Mouse (Mus musculus) cerebellum, adult 11 months (tissue): ENCODE measurements around the gene Mrpl19.

Source experiments
- DNase-seq: peaks from one replicate; pipeline ENCODE4 v3.0.0; 2022

The Mrpl19 gene

DNA sequence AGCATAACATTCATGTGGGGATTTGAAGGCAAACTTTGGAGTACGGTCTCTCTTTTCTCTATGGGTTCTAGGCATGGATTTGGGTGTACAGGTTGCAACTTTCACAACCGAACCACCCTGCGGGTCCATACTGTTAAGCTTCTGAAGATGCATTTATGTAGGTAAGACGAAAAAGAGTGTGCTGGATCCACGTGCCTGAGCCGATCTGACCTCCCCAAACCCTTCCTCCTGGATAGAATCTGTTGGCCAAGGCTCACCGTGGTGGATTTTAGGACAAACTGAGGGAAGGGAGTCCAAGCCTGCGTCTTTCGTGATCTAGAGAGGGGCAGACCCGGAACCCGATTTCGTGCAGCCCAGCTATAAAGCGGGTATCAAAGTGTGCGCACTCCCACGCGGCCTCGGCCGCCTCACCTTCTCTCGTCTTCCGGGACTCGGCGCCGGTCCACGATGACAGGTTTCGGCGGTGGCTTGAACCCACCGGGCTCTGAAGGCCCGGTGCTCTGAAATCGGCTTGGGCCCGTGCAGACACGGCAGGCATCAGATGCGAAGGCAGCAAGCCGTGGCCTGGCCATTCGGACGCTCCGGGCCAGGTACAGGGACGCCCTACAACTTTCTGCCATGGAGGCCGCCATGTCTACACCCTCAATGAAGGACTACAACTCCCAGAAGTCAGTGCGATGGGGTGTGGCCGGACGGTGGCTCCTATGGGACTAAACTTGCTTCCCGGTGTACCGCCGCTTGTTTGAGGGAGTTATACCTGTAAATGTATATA, at the start of gene Mrpl19:
Gene Mrpl19 (minus strand): TSS at position 663 of the 772 bp plus-strand sequence.
- peak; percentile 89 for DNase-seq

DNA sequence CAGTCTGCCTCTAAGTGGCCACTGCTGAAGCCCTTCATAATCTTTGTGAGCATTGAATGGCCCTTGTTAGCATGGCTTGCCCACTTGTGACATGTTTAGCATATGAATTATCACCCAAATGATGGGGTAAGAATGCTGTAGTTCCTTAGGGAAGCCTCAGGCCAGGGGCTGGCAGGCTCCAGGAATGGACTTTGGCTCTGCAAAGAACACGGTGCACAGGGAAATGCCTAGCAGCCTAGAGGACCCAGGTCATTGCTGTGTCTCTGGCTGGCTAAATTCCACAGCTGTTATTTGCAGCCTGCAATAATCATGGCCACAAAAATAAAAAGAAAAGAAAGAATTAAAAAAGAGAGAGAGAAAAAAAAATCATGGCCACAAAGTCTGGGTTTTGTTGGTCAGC, 46.6 kb upstream of the Mrpl19 start:
- no peak for DNase-seq

DNA sequence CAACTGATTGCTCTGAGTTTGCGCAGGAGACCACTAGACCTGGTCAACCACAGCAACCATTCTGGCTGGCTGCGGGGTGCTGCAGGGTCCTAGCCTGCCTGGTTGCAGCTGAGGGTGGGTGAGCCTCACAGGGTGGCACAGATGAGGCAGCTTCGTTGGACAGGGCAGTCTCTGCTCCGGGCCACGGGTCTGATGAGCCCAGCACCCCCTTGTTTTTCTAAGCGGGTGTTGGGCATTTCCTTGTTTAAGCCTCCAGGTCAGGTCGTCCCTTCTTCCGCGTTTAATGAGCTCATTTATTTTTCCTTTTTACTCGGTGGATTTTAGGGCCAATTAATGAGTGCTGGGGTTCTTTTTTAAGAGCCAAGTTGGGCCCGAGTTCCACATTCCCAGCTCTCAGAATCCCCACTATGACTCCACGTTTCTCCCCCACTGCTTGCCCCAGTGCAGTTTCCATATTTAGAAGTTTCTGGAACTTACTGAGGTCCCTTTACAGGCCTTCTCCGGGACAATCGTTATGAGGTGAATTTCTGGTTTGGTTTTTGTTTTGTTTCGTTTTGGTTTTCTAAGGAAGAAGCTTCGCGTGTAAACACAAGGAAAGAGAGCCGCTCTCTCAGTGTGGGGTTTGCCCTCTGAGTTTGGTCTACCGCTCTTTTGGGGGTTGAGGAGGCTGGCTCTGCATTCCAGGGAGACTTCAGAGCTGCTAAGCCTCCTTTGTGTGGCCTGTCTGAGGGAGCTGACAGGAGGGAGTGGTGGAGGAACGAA, 24.5 kb upstream of the Mrpl19 start:
- no peak for DNase-seq

DNA sequence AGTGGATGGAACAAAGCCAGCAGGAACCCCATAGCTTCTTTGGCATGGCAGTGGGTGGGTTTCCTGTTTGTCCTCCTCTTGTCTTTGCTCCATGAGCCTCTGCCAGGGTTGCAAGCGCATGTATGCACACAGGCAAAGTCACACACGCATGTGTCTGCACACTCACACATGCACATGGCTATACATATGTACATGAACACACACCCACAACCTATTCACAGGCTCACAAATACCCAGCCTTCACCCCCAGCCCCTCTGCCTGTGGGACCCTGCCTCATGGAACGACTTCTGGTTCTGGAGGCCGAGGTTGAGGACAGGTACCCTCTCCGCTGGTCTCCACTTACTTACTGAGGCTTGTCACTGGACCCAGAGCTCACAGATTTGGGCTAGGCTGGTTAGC, 22.6 kb upstream of the Mrpl19 start:
- DNase-seq: no peak

DNA sequence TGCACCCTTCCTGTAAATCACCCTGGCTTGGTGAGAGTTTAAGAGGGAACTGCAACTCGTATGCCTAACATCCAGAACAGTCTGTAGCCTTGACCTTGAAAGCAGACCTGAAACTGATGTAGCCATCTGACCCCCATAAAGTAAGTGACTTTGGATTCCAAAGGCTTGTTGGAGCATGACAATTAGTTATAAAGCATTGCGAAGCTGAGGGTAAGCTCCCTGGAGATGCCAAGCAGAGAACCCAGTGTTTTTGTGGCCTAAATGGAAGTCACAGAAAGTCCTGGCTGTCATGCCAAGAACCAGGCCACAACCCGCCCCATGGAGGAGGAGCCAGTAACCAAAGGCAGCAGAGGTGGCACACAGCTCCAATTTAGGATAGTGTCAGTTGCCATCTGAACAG, 21.8 kb upstream of the Mrpl19 start:
- DNase-seq: peak; percentile 22

DNA sequence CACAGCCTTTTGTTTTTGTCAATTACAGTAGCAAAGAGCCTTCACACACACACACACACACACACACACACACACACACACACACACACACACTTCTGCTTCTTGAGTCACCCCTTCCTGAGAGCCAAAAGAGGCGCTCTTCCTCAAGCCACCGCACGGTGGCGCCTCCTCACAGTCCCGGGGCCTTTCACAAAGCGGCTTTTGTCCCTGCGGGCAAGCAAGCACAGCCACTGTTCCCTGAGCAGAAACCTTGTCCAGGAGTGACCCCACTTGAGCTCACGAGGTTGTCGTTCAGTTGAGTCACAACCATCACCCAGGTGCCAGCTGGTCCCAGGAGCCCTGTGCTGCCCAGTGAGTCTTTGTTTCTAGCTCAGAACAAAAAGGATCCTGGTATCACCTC, 21.3 kb upstream of the Mrpl19 start:
- peak; percentile 45 for DNase-seq

DNA sequence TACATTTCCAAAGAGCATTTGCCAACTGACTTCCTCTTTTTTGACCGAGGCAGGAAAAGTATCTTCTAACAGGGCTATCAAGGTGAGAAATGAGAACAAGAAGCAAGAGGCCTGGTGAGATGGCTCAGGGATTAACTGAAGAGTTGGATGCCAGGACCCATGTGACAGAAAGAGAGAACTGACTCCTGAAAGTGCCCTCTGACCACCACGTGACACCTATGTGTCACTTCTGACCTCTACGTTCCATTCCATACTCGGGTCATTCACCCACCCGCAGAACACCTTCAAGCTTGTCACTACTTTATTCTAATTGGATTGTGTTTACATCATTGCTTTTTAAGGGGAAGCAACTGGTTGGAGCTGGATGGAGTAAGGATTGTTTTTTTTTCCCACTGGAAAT, 20.8 kb upstream of the Mrpl19 start:
- DNase-seq: no peak

DNA sequence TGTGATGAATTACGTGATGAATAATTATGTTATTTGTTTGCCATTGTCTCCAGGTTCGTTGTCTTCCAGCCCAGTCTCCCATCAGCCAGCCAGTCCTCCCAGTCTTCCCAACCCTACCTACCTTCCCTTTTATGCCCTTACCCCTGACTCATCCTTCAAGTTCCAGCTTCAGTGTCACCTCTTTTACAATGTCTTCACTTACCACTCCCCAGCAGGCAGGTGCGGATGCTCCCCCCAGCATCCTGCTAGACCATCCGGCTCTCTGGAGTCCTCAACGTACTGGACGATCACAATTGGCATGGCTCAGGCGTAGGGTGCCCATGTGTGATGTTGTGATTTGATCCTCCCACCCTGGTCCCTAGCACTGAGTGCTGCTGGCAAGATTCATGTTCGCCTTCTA, 20.4 kb upstream of the Mrpl19 start:
- no peak for DNase-seq

DNA sequence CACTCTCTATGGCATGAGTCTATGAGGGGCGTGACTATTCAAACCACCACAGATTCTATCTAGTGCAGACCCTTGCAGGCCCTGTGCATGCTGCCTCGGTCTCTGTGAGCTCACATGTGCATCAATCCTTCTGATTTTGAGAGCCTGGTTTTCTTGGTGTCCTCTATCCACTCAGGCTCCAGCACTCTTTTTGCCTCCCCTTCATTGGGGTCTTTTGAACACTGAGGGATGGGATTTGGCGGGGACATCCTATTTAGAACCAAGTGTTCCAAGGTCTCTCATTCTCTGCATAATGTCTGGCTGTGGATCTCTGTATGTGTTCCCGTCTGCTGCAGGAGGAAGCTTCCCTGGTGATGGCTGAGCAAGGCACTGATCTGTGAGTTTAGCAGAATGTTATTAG, 13.5 kb upstream of the Mrpl19 start:
- no peak for DNase-seq

DNA sequence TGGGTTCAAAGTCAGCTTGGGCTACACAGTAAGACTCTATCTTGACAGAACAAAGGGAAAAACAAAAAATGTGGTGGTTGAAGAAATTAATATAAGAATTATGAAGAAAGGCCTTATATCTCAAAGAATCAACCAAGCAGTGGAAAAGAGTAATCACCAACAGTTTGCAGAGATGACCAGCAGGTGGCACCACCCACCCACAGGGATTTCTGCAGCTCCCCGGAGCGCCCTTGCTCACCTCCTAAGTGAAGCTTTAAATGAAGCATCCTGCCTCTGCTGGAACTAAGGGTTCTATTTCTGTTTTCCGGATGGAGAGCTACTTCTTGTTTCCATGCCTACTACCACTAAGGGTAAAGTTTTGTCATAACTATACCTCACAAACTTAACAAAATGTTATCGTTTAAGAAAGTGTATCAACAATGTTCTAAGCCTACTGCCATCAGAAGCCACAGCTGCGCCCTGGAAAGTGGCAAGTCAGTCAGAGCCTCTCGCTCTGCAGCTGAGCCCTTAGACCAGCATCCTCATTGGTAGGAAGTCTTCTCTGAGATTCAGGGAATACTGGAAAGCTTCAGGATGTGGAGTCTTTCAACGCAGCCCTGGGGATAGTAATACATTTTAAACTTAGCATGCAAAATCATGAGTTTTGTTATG, 10.3 kb upstream of the Mrpl19 start:
- peak; percentile 23 for DNase-seq

DNA sequence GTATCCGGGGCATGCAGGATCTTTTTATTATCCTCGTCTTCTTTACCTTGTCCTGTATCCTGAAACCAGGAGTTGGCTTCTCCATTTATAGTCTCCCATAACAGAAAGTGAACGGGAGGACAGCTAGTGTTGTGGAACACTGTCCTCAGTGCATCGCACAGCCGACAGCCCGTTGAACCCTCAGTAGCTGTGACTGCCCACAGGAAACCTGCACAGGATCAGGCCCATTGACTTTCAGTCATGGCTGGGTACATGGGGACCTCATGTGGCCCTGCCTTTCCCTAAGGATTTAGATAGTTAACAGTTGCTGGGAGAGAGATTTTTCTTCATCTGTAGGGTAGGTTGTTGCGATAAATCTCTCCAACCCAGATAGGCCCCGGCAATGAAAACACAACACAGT, 6.8 kb upstream of the Mrpl19 start:
- no peak for DNase-seq

DNA sequence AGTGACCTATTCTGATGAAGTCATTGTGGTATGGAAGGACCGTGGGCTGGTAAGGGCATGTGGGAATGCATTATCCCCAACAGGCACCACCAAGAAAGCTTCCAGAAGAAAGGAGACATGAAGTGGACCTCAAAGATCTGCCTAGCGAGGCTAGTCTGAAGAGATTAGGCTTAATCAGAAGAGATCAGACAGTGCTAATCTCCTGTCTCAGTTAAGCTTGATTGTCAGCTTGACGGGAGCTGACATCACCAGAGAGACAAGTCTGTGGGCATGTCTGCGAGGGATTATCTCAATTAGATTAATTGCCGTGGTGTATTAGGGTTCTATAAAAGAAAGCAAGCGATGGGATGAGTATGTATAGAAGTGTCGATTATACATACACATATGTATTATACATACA, 5.4 kb upstream of the Mrpl19 start:
- no peak for DNase-seq

DNA sequence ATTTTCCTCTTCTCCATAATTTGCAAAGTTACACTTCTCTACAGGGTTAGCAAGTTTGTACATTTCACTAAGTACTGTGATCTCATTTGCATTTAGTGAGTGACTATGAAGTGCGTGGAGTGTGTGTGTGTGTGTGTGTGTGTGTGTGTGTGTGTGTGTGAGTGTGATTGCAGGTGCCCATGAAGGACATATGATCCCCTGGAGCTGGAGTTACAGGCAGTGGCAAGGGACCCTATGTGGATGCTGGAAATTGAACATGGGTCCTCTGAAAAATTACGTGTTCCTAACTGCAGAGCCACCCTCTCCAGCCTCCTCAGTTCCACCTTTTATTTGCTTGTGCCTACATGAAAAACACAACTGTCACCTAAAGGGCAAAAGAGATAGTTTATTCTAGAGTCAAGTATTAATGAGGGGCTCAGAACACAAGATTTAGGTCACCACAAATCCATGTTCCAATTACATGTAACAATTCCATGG, 348 bp upstream of the Mrpl19 start:
- DNase-seq: no peak

DNA sequence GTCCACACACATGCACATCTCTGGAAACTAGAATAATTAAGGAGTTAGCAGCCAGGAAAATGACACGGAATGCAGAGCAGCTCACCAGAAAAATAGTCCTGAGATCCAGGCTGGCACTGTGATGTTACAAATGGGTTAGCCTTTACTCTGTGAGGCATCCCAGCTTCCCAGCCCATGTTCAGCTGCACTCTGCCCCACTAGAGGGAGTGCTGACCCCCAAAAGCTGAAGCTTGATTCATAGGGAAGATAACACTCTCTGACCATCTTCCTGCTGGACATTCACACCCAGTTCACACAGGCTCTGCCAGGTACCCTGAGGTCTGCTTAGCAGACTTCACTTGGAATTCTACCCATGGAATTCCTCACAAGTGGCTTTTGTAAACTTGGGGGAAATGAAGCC, 5.5 kb downstream of the Mrpl19 start:
- DNase-seq: no peak

DNA sequence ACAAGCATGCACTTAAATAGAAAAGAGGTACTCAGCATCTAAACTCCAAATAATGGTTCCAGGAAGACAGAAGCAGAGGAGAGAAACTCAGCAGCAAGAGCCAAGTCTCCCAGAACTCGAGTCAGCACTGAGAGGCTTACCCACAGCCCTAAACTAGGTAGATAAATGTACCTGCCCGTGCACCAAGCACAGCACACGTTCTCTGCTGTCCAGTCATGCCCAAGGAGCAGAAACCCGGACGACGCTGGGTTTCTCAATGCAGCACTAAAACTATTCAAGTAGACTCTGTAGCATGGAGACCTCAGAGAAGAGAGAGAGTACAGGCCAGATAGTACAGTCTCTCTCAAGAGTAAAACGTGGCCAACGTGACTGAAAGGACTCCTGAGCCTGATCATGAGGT, 5.9 kb downstream of the Mrpl19 start:
- DNase-seq: no peak

DNA sequence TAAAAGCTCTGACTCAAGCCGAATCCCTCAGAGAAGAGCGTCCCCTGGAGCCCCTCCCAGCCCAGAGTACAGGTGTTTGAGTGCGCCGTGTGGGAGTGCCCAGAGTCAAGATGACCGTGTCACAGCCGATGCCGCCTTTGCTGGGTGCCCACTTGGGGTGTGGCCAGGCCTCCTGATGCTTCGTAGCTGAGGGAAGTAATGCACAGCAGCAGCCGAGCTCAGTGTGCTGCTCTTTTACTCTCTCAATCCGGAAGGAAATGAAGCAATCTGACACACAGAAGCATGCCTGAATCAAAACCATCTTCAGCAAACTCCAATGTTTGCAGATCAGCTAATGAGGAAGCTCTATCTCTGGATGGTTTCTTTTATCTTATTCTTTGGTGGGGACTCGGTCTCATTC, 7.8 kb downstream of the Mrpl19 start:
- no peak for DNase-seq

DNA sequence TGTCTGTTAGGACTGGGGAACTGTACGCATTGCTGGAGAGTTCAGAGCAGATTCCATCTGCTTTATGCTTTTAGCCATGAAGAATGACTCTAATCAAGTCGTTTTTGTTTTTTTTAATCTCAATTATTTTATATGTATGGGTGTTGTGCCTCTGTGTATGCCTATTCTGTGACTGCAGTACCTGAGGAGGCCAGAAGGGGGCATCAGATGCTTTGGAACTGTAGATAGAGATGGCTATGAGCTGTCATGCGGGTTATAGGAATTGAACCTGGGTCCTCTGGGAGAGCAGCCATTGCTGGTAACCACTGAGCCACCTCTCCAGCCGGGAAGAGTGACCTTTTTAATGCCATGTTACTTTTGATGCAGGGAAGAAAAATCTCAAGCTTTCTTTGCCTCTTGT, 9.4 kb downstream of the Mrpl19 start:
- no peak for DNase-seq

DNA sequence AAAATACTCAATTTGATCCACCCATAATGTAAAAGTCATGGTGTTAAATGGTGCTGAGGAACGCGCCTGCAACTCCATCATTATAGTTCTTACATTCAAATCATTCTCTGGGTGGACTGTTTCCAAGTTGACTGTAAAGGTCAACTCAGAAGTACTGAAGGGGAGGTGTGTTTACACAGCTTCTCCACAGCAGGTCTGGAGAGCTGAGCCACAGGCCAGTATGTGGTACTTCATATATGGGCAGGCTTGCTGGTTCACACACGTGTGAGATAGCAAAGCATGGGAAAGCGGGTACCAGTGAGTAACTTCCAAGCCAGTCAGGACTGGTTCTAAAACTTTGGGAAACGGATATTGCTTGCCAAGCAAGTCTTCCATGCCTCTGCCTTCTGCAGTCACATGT, 10.6 kb downstream of the Mrpl19 start:
- DNase-seq: no peak

DNA sequence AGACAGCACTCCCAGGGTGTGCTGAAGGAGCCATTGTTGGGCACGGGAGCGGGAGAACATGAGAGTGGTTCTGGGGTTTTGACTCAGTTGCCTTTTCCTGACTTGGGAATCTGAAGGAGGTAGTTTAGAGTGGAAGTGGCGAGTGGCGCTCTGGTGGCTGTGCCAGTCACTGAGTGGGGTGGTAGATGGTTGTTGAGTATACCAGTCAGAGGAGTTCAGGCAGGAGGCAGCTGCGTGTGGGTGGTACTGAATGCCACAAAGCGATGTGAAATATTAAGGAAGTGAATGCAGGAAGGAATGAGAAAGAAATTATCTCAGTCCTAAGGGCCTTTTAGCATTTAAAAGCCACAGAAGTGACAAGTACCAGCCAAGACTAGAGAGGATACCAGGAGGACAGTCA, 18.9 kb downstream of the Mrpl19 start:
- no peak for DNase-seq

DNA sequence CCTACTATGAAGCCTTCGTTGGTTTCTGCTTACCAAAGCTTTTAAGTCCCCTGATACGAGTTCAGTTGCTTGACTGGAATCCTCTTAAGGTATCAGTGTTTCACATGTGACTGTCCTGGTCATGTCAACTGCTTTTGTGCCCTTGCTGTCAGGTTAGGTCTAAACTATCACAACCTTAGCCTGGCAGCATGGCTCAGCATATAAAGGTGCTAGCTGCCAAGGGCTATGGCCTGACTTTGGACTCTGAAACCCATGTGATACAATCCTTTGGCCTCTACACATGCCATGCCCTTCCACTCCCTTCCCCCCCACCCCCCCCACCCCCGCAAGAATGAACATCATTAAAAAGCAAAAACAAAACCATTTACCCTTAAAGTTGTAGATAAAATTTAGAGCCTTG, 21.3 kb downstream of the Mrpl19 start:
- DNase-seq: no peak

DNA sequence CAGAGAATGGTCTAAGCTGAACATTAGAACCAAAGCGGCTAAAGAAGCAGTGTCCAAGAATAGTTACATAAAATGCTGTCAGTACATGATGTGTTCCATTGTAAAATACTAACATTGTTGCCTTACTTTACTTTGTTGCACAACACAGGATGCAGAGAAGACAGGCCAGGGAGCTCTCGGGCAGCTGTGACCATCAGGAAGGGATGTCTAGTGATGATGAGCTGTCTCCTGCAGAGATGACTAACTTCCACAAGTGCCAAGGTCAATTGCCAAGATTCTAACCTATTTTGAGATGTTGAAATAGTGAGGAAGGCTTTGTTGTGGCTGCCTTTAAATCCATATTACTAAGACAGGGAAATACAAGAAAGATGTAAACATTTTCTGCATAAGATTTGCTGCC, 22.5 kb downstream of the Mrpl19 start:
- DNase-seq: no peak

DNA sequence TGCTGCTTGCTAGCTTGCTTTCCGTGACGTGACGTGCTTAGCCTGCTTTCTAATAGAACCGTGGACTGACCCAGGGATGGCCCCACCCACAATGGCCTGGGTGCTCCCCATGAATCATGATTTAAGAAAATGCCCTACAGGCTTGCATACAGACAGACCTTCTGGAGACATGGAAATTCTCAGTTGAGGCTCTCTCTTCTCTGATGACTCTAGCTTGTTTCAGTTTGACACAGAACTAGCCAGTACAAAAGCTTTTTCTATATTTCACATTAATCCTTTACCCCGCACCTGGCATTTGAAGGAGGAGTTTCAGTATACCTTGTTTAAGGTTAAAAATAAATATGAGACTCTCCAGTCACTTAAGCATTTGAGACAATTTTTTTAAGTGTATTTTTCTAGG, 24.0 kb downstream of the Mrpl19 start:
- no peak for DNase-seq

DNA sequence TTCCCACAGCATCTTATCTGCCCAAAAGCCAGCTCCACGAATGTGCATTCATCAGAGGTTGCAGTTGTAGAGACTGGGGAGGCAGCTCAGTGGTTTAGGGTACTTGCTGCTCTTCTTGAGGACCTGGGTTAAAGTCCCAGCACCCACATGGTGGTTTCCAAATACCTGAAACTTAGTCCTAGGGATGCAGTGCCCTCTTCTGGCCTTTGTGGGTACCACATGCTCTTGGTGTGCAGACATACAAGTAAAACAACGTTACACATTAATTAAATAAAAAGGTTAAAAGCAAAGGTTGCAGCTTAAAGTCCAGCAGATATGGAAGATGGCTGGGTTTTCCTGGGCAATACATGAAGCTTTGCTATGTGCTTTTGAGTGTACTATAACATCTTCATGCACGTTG, 32.5 kb downstream of the Mrpl19 start:
- no peak for DNase-seq

DNA sequence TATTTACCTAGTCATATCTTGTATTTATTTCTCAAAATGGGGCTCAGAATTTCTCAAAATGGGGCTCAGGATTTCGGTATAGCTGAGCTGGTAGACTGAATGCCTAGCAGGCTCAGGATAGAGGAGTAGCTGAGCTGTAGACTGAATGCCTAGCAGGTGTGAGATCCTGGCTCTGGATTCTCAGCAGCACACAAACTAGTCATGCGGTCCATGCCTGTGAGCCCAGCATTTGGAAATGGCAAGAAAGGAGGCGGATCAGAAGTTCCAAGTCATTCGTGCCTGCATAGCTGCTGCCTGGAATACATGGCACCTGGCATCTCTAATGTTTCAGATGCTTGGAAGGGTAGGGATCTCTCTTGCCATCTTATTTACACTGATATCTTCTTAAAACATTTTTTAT, 36.4 kb downstream of the Mrpl19 start:
- no peak for DNase-seq
